Mouse (Mus musculus) subcutaneous adipose tissue, adult 2 months (tissue): Measurements from ENCODE around the gene Cald1. TPM values are rescaled to one million over a fixed set of nuclear protein-coding genes. Genes with fewer than 3 reads are reported as not detected.

Experiments used
- polyA plus RNA-seq: library from polyadenylated mRNA; depleted of rRNA; stranded (reverse); fragments of >200 nt; gene quantifications from 2 replicates; pipeline ENCODE4 v1.2.3, GENCODE M21; 2012; ENCODE audit warnings: low replicate concordance; rRNA removed

The Cald1 gene
- 48.6 and 94.8 TPM in 2 replicates for polyA plus RNA-seq

GRCm38 (mm10) chr6:34598121-34599065 is at the start of gene Cald1:
Gene Cald1 (plus strand): TSS chr6:34598500.

GRCm38 (mm10) chr6:34780231-34780942 is 182.1 kb downstream of the Cald1 start, which contains the start of gene Agbl3:
Gene Agbl3 (plus strand): TSS chr6:34780432.

Other genes starting within 250 kb of the Cald1 start
- gene Akr1b8, start 244.4 kb upstream of the Cald1 start, polyA plus RNA-seq: 25.2 and 32.0 TPM in 2 replicates
- 44.4 and 53.3 TPM in 2 replicates for gene Akr1b10, start 214.3 kb upstream of the Cald1 start, polyA plus RNA-seq
- 0.14 and 2.2 TPM in 2 replicates for gene Akr1b7, start 186.2 kb upstream of the Cald1 start, polyA plus RNA-seq
- gene Bpgm, start 122.3 kb upstream of the Cald1 start, polyA plus RNA-seq: 12.8 and 14.1 TPM in 2 replicates
- 7.6 and 9.1 TPM in 2 replicates for gene Agbl3, start 181.9 kb downstream of the Cald1 start, polyA plus RNA-seq